Mouse (Mus musculus) hindbrain, embryonic 14.5 days (tissue): Measurements from ENCODE around the gene Muc13. TPM values are rescaled to one million over a fixed set of nuclear protein-coding genes. Genes with fewer than 3 reads are reported as not detected.

Experiments
- polyA plus RNA-seq: library from polyadenylated mRNA; unstranded; fragments of >200 nt; fragmentation: Nextera tagmentation; extraction: Ambion mirVana; gene quantifications from 2 replicates; pipeline ENCODE4 v1.2.1, GENCODE M21; 2014

The Muc13 gene
- polyA plus RNA-seq, 1 experiment from 2014 or later, result not detected

Other genes starting within 250 kb of the Muc13 start
- 10.7 and 11.2 TPM in 2 replicates for gene Heg1, start 109.7 kb upstream of the Muc13 start, polyA plus RNA-seq
- 27.1 and 27.2 TPM in 2 replicates for gene Itgb5, start 35.6 kb downstream of the Muc13 start, polyA plus RNA-seq
- gene Umps, start 173.0 kb downstream of the Muc13 start, polyA plus RNA-seq, result 24.2 and 28.5 TPM in 2 replicates